Mouse (Mus musculus) embryonic fibroblast, embryonic 13.5 days (primary cell): Measurements from ENCODE around the gene Zfp566. TPM values are rescaled to one million over a fixed set of nuclear protein-coding genes. Genes with fewer than 3 reads are reported as not detected.
A peak's percentile ranks its signal among the peaks of the same experiment; 100 is the strongest.
"Not testable (repeated sequence)": the region's sequence is repeated elsewhere in the genome, so short reads cannot be mapped to it uniquely, and the experiment has no call there.

Experiments used
- H3K27ac ChIP-seq: 2 replicates; pipeline ENCODE4 v1.5.1; 2012; ENCODE audit warnings: low read length, control low read depth, inconsistent platforms; ENCODE audit not compliant: insufficient read depth
- H3K4me1 ChIP-seq: 2 replicates; pipeline ENCODE4 v1.6.1; 2011; ENCODE audit warnings: low read length; ENCODE audit not compliant: control insufficient read depth, insufficient read depth
- H3K4me3 ChIP-seq: 2 replicates; pipeline ENCODE4 v1.5.1; 2011; ENCODE audit warnings: mild to moderate bottlenecking, control low read depth, low read length; ENCODE audit not compliant: insufficient read depth
- CTCF ChIP-seq: IDR thresholded peaks from 2 replicates; pipeline ENCODE4 v1.5.1; 2011; ENCODE audit warnings: mild to moderate bottlenecking, control low read depth, low read length, moderate library complexity, borderline replicate concordance; ENCODE audit not compliant: insufficient read depth
- POLR2A ChIP-seq: IDR thresholded peaks from 2 replicates; pipeline ENCODE4 v1.6.1; 2011; ENCODE audit warnings: low read depth, mild to moderate bottlenecking, control low read depth, low read length, moderate library complexity
- polyA plus RNA-seq: library from polyadenylated mRNA; stranded (reverse); fragments of >200 nt; gene quantifications from 2 replicates; pipeline ENCODE4 v1.2.4, GENCODE M21; 2011; ENCODE audit warnings: low read depth; ENCODE audit not compliant: missing spikeins, insufficient read length

Gene Zfp566
- polyA plus RNA-seq = 2.7 and 4.8 TPM in 2 replicates

DNA sequence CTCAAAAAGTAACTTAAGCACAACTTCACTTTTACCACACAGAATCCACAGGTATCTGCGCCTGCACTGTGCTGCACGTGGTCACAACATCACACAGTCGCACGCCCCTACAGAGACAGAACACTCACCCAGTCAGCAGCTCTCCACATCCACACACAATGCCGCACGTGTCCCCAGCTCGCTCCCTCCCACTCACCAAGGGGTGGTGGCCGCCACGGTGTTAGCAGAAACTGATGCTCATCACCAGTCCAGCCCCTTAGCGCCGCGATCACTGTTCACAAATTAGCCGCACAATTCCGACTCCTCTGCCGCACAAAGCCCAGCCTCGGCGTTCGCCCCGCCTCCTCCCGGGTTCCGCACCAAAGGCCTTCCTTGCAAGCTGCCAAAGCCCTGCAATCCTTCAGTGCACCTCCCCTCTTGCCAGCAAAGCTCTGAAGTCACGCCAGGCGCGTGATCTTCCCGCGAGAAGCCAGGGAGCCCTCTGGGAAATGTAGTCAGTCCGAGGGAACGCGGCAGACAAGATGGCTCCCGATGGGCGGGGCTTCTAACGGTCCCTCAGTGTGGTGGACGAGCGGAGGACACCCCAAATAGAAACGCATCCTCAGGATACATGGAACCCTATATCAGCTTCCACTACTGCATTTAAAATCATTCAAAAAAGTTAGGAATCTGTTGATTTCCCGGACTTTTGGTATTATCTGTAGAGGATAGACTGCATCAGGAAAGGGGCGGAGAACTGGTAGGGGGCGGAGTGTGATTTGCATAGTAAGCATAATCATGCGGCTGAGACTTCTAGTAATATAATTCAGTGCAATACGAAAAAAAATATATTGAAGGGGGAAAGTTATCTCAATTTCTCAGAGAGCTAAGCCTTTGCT, at the start of gene Zfp566, which contains the start of gene Gm26920:
Gene Zfp566, minus strand, starts transcription at position 436 of the 878 bp plus-strand sequence.
Gene Gm26920, minus strand, starts transcription at position 319 of the 878 bp plus-strand sequence.
- peak within 1 kb of the TSS; percentile 73 for H3K27ac ChIP-seq
- H3K4me3 ChIP-seq = peak within 1 kb of the TSS; percentile 71
- TF ChIP-seq CTCF (no peak), POLR2A (peak; percentile 72)
- 0 out of 2 replicates have a peak, but pooled peaks cover 2% of the 10 kb centered on the region for H3K4me1 ChIP-seq

DNA sequence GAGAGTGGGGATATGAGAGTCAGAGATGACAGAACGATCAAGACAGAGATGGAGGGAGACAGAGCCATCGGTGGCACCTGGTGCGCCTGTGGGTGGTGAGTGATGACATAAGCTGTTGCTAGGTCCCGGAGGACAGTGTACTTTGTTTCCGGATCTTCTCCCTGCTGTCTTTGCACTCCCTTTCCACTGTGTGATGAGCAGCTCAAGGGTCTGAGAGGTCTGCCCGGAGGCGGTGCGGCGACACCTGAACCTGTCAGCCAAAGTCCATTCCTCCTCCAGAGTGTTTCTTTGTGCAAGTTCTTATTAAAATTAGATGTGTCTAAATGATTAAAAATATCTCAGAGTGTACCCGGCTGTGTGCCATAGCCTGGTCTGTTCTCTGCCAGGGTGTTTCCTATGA, 46.5 kb upstream of the Zfp566 start:
- no peak for TF ChIP-seq POLR2A
- TF ChIP-seq CTCF = no peak
- Histone ChIP-seq H3K4me1 (no peaks in the 10 kb centered on the region), H3K27ac (no peak overlapping the region), H3K4me3 (no peak overlapping the region)

DNA sequence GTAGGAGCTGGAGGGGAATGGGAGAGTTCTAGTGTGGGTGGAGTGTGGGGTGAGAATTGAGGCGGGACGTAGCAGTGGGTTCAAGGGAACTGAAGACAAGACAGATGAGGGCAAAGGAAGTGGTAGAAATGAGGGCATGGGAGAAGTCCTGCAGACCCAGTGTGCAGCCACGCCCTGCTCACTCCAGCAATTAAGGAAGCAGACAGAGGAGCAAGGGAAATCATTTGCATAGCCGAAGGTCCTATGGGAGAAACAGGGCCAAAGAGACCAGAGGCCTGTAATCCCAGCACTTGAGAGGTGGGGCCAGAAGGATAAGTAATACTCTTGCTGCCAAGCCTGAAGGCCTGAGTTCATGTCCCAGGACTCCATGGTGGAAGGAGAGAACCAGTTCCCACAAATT, 42.1 kb upstream of the Zfp566 start:
- Histone ChIP-seq H3K4me1 (no peaks in the 10 kb centered on the region), H3K27ac (no peak overlapping the region), H3K4me3 (no peak overlapping the region)
- TF ChIP-seq CTCF (no peak), POLR2A (no peak)

DNA sequence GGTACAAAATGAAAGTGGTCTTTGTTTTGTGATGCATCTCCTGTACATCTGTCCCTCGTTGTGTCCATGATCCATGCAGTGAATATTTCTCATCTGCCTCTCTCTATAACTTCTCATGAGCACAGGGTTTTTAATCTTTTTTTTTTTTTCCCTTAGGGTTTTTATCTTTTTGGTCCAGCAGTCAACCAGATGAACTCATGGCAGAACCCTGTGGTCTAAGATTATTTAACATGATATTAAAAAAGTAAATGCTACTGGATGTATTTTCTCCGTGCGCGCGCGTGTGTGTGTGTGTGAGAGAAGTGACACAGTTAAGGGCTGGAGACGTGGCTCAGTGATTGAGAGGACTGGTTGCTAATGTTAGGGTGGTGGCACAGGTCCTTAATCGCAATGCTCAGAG, 39.6 kb upstream of the Zfp566 start:
- no peak overlapping the region for H3K4me3 ChIP-seq
- H3K4me1 ChIP-seq = no peaks in the 10 kb centered on the region
- H3K27ac ChIP-seq = no peak overlapping the region
- TF ChIP-seq CTCF (no peak), POLR2A (no peak)

DNA sequence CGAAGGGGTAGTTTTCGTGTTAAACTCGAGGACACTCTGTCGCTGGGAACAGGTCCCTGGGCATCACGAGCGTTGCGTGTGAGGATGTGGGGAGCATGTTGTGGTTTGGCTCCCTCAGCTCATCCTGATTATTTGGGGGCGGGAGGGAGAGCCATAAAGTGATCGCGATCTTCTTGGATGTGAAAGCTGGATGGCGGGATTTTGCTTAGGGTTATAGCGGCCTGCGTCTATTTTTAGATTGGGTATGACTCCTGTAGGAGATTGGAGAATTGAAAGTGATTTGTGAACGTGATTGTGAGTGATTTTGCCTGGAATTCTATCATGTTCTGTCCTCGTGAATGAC, 31.8 kb upstream of the Zfp566 start:
- Histone ChIP-seq H3K4me3 (peak overlapping the region; percentile 74), H3K27ac (peak overlapping the region; percentile 15), H3K4me1 (no peaks in the 10 kb centered on the region)
- no peak for TF ChIP-seq CTCF
- no peak for TF ChIP-seq POLR2A

DNA sequence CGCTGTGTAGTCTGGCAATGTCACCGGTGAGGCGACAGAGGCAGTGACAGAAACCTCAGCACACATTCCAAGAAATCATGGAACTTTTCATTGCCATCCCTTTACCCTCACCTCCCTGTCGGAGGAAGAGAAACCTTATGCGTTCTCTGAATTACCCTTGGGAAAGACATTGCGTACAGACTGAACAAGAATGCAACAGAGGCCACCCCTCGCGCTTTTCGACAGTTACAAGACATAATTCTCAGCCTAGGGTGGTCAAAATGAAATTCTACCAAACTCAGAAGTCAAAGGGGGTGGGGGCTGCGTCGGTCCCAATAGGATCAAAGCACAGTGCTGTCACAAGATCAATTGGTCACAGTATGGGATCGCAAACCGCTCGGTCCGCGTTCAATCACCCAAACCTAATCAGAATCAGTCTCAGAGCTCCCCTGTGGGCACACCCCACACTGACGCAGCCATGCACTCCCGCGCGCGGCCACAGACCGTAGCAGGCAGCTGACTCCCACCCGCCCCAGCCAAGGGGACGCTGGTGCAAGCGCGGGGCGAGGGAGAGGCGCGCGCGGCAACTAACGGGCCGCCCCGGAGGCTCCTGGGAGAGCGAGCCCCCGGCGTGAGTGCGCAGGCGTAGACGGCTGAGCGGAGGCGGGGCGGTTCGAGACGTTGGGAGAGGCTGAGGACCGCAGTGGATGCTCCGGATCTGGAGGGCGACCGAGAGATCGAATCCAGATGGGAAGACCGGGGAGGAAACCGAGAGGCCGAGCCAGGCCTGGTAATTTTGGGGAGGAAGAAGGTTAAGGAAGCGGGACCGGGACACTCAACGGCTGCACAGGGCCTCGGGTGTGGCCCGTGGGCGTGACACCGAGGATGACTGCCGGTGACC, 31.2 kb upstream of the Zfp566 start, which contains the start of gene Zfp382:
Gene Zfp382, plus strand, starts transcription at position 635 of the 880 bp plus-strand sequence.
- TF ChIP-seq POLR2A (peak; percentile 85), CTCF (no peak)
- H3K4me3 ChIP-seq = peak within 1 kb of the TSS; percentile 74
- H3K27ac ChIP-seq = peak within 1 kb of the TSS; percentile 43
- no peaks in the 10 kb centered on the region for H3K4me1 ChIP-seq

DNA sequence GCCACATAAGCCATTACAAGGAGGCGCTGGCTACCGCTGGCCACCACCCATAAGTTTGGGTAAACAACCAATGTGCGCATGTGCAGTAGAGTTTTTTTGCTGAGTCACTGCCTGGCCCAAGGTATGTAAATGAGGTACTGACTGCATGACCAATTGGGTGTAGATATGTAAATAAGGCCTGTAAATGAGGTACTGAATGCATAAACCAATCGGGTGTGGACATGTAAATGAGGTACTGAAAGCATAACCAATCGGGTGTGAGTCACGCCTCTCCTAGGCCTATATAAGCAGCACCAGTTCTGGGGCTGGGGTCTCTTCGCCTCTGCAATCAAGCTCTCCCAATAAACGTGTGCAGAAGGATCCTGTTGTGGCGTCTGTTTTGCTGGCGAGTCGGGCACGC, 27.6 kb upstream of the Zfp566 start:
- H3K27ac ChIP-seq, H3K4me1 ChIP-seq, H3K4me3 ChIP-seq: not testable (repeated sequence)

DNA sequence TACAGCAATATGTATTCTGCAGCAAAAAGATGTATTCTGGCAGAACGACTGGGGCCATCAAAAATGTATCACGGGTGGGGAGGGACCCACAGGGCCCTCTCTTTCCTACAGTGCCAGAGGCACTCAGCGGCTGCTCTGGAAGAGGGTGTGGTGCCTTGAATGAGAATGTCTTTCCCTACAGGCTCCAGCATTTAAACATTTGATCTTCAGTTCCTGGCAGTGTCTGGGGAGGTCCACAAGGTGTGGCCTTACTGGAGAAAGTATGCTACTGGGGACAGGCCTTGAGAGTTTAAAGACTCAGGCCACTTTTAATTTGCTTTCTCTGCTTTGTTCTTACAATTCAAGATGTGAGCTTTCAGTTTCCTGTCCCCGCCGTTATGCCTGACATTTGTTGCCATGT, 25.7 kb upstream of the Zfp566 start:
- H3K4me1 ChIP-seq = no peaks in the 10 kb centered on the region
- H3K4me3 ChIP-seq = no peak overlapping the region
- no peak for TF ChIP-seq POLR2A
- TF ChIP-seq CTCF = no peak
- no peak overlapping the region for H3K27ac ChIP-seq

DNA sequence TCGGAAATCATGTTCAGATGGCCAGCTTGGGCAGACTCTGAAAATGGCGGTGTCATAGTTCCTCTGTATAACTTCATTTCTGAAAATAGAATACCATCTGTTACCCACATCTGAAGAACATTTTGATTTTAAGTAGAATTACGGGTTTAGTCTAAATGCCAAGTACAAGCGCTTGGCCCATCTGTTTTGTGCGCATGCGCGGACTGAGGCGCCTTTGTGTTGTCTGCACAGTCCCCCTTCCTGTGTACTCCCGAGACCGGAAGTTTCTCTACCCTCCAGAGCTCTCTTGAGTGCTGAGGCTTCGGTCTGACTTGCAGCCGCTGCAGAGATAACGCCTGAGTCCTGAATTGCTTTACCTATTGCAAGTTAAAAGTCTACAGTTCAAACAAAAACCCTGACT, 9.0 kb upstream of the Zfp566 start:
- TF ChIP-seq CTCF (no peak), POLR2A (no peak)

DNA sequence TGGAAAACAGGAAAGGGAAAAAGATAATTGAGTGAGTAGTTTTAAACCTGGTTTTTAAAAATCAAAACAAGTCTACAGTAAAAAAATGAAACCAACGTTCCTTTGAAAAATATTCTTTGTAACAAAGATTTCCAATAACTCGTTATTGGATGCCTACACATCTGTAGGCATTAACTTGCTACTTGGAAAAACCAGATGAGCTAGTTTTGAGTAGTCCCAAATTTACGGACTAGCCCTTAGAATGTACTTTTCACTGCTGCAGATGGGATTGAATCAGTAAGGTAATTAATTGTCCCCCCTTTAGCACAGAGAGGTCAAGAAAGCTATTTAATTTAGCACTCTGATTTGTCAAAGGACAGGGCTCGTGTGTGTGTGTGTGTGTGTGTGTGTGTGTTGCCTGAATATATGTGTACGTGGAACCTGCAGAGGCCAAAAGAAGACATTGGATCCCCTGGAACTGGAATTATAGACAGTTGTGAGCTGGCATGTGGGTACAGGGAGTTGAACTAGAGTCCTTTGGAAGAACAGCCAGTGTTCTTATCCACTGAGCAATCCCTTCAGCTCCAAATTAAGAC, 5.3 kb upstream of the Zfp566 start:
- TF ChIP-seq POLR2A = peak; percentile 15; the same call in 1 of the 2 replicates
- TF ChIP-seq CTCF = no peak
- Histone ChIP-seq H3K4me3 (peak overlapping the region; percentile 88), H3K27ac (peak overlapping the region; percentile 74), H3K4me1 (no peaks in the 10 kb centered on the region)

More for the DNA sequence above, 9.0 kb upstream of the Zfp566 start:
- Histone ChIP-seq H3K4me3 (no peak overlapping the region), H3K27ac (no peak overlapping the region), H3K4me1 (no peaks in the 10 kb centered on the region)
